Mouse (Mus musculus) forebrain, embryonic 16.5 days (tissue): ENCODE data around the gene Dhrs7c. TPM values are rescaled to one million over a fixed set of nuclear protein-coding genes. Genes with fewer than 3 reads are reported as not detected.

Experiments used
- ATAC-seq: fragments of 200-750 bp; cut with Nextera tagmentation; 2 replicates; pipeline ENCODE4 v1.8.0; 2017; ENCODE audit warnings: mild to moderate bottlenecking, moderate library complexity
- H3K27ac ChIP-seq: fragments of 300-500 bp; sonication (generic); 2 replicates; pipeline ENCODE4 v1.5.1; 2014; ENCODE audit warnings: low read length, control low read depth
- H3K27me3 ChIP-seq: fragments of 300-500 bp; sonication (generic); replicated peaks from 2 replicates; pipeline ENCODE4 v1.6.1; 2014; ENCODE audit warnings: low read length; ENCODE audit not compliant: control insufficient read depth, insufficient read depth
- H3K36me3 ChIP-seq: fragments of 300-500 bp; sonication (generic); 2 replicates; pipeline ENCODE4 v1.6.1; 2014; ENCODE audit not compliant: control insufficient read depth, insufficient read depth
- H3K4me1 ChIP-seq: fragments of 300-500 bp; sonication (generic); replicated peaks from 2 replicates; pipeline ENCODE4 v1.6.1; 2014; ENCODE audit warnings: low read length; ENCODE audit not compliant: control insufficient read depth, insufficient read depth
- H3K4me2 ChIP-seq: fragments of 300-500 bp; sonication (generic); 2 replicates; pipeline ENCODE4 v1.6.1; 2014; ENCODE audit warnings: mild to moderate bottlenecking, low read length, control low read depth
- H3K4me3 ChIP-seq: fragments of 300-500 bp; sonication (generic); replicated peaks from 2 replicates; pipeline ENCODE4 v1.5.1; 2014; ENCODE audit warnings: mild to moderate bottlenecking, low read length, control low read depth
- H3K9ac ChIP-seq: fragments of 300-500 bp; sonication (generic); replicated peaks from 2 replicates; pipeline ENCODE4 v1.6.1; 2014; ENCODE audit warnings: low read depth, low read length, control low read depth
- H3K9me3 ChIP-seq: fragments of 300-500 bp; sonication (generic); 2 replicates; pipeline ENCODE4 v1.6.1; 2016; ENCODE audit warnings: low read length; ENCODE audit not compliant: control insufficient read depth
- WGBS: fragments of 180-500 bp; shearing (Covaris S2); extraction: QIAGEN DNeasy Blood & Tissue Kit; methylation state at CpG from one replicate; pipeline ENCODE4 v1.1.7; 2014; 5-methylcytosine and 5-hydroxymethylcytosine counted together
- polyA plus RNA-seq: library from polyadenylated mRNA; unstranded; fragments of >200 nt; fragmentation: Nextera tagmentation; extraction: Ambion mirVana; gene quantifications from 2 replicates; pipeline ENCODE4 v1.2.1, GENCODE M21; 2015

Gene Dhrs7c
- polyA plus RNA-seq, 1 experiment from 2014 or later, result not detected

DNA sequence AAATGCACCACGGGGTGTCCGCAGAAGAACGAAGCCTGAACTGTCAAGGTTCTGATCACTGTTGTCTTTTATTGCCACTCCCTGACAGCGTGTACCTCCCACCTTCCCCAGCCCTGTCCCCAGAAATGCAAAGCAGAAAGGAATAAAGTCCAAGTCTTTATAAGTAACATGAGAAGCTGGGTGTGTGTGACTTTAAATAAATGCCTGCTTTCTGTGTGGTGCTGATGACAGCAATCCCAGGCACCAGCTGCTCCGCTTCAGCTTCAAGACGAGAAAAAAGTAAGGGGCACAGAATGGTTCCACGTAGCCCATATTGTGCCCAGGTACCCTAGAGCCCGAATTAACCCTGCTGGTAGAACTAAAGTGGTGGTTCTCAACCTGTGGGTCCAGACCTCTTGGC lies 3.2 kb downstream of the Dhrs7c start:
- H3K36me3 ChIP-seq, result no peaks in the 10 kb centered on the region
- H3K27ac ChIP-seq, result no peak overlapping the region
- H3K4me3 ChIP-seq, result no peak overlapping the region
- H3K9me3 ChIP-seq, result no peaks in the 10 kb centered on the region
- 78% methylated on average over 8 of the region's 8 CpGs for WGBS
- H3K27me3 ChIP-seq, result no peaks in the 10 kb centered on the region
- H3K4me2 ChIP-seq, result no peak overlapping the region
- no peaks in the 10 kb centered on the region for H3K4me1 ChIP-seq
- no peak overlapping the region for H3K9ac ChIP-seq
- ATAC-seq, result no peak

DNA sequence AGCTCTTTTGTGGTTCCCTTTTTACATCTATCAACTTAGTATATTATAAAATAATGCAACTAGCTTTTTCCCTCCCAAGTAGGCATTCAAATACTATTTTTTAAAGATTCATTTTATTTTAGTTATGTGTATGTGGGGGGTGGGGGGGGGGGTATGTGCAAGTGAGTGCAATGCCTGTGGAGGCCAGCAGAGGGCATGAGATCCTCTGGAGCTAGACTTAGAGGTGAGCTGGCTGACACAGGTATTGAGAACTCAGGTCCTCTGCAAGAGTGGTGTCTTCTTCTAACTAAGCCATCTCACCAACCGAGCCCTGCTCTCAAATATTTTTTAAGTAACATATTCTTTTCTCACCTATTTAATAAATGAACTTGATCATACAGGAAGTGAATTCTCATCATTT lies 7.6 kb downstream of the Dhrs7c start:
- Histone ChIP-seq H3K9ac (no peak overlapping the region), H3K36me3 (no peaks in the 10 kb centered on the region), H3K4me3 (no peak overlapping the region), H3K9me3 (no peaks in the 10 kb centered on the region), H3K4me1 (no peaks in the 10 kb centered on the region), H3K4me2 (no peak overlapping the region), H3K27ac (no peak overlapping the region), H3K27me3 (no peaks in the 10 kb centered on the region)
- ATAC-seq, result no peak
- WGBS, result 94% methylated on average over 1 of the region's 1 CpGs

- no peak for ATAC-seq
- H3K4me1 ChIP-seq, result no peaks in the 10 kb centered on the region
- H3K36me3 ChIP-seq, result no peaks in the 10 kb centered on the region
- no peaks in the 10 kb centered on the region for H3K9me3 ChIP-seq
- H3K4me2 ChIP-seq, result no peak overlapping the region
- WGBS, result 88% methylated on average over 11 of the region's 11 CpGs
- H3K27me3 ChIP-seq, result no peaks in the 10 kb centered on the region
- no peak overlapping the region for H3K9ac ChIP-seq
- no peak overlapping the region for H3K4me3 ChIP-seq
- no peak overlapping the region for H3K27ac ChIP-seq
These were observed 9.0 kb downstream of the Dhrs7c start for GRCm38 (mm10) chr11:67806832-67807597.

GRCm38 (mm10) chr11:67808051-67808450 lies 10.1 kb downstream of the Dhrs7c start:
- Histone ChIP-seq H3K36me3 (no peaks in the 10 kb centered on the region), H3K4me1 (no peaks in the 10 kb centered on the region), H3K9ac (no peak overlapping the region), H3K9me3 (no peaks in the 10 kb centered on the region), H3K4me2 (no peak overlapping the region), H3K27ac (no peak overlapping the region), H3K27me3 (no peaks in the 10 kb centered on the region), H3K4me3 (no peak overlapping the region)
- WGBS, result 69% methylated on average over 5 of the region's 5 CpGs
- ATAC-seq, result no peak

- Histone ChIP-seq H3K4me2 (no peak overlapping the region), H3K4me3 (no peak overlapping the region), H3K27me3 (no peaks in the 10 kb centered on the region), H3K27ac (no peak overlapping the region), H3K36me3 (no peaks in the 10 kb centered on the region), H3K9me3 (no peaks in the 10 kb centered on the region), H3K9ac (no peak overlapping the region), H3K4me1 (no peaks in the 10 kb centered on the region)
- WGBS, result 80% methylated on average over 6 of the region's 6 CpGs
- no peak for ATAC-seq
These were observed 13.5 kb downstream of the Dhrs7c start for GRCm38 (mm10) chr11:67811535-67811934.

GRCm38 (mm10) chr11:67819604-67820003 lies 21.6 kb downstream of the Dhrs7c start:
- peaks cover 8% of the 10 kb centered on the region; the same call in 1 of the 2 replicates for H3K4me1 ChIP-seq
- WGBS, result 12% methylated on average over 5 of the region's 5 CpGs
- H3K4me2 ChIP-seq, result peak overlapping the region; percentile 6; the same call in 1 of the 2 replicates
- no peak overlapping the region for H3K4me3 ChIP-seq
- no peak overlapping the region for H3K9ac ChIP-seq
- H3K36me3 ChIP-seq, result no peaks in the 10 kb centered on the region
- H3K27me3 ChIP-seq, result no peaks in the 10 kb centered on the region
- no peaks in the 10 kb centered on the region for H3K9me3 ChIP-seq
- no peak overlapping the region for H3K27ac ChIP-seq
- peak; percentile 22; the same call in 1 of the 2 replicates for ATAC-seq

DNA sequence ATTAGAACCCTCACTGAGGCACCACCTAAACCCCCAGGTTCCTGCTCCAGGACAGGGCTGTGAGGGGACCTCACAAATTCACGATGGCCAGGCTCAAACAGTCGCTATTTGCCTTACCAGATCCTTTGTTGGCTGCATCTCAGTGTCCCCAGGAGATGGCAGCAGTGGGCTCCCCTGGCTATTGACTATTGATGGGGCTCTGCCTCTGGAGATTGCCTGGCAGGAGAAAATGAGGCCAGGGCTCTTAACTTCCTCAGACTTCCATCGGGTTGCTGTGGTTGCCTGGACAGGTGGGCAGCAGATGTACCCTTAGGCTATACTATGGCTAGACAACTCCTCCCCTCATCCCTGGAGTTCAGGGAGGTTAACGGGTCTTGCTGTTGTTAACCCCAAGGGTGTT lies 22.2 kb downstream of the Dhrs7c start:
- Histone ChIP-seq H3K4me1 (peaks cover 8% of the 10 kb centered on the region; the same call in 1 of the 2 replicates), H3K9me3 (no peaks in the 10 kb centered on the region), H3K4me2 (no peak overlapping the region), H3K9ac (no peak overlapping the region), H3K27me3 (no peaks in the 10 kb centered on the region), H3K36me3 (no peaks in the 10 kb centered on the region), H3K27ac (no peak overlapping the region), H3K4me3 (no peak overlapping the region)
- no peak for ATAC-seq
- WGBS, result 21% methylated on average over 4 of the region's 4 CpGs

GRCm38 (mm10) chr11:67821560-67821959 lies 23.6 kb downstream of the Dhrs7c start:
- ATAC-seq, result peak; percentile 85
- Histone ChIP-seq H3K27me3 (no peaks in the 10 kb centered on the region), H3K9ac (no peak overlapping the region), H3K4me1 (peaks cover 8% of the 10 kb centered on the region; the same call in 1 of the 2 replicates), H3K4me3 (no peak overlapping the region), H3K4me2 (no peak overlapping the region), H3K9me3 (no peaks in the 10 kb centered on the region), H3K36me3 (no peaks in the 10 kb centered on the region), H3K27ac (peak overlapping the region; percentile 55)
- 73% methylated on average over 6 of the region's 6 CpGs for WGBS

DNA sequence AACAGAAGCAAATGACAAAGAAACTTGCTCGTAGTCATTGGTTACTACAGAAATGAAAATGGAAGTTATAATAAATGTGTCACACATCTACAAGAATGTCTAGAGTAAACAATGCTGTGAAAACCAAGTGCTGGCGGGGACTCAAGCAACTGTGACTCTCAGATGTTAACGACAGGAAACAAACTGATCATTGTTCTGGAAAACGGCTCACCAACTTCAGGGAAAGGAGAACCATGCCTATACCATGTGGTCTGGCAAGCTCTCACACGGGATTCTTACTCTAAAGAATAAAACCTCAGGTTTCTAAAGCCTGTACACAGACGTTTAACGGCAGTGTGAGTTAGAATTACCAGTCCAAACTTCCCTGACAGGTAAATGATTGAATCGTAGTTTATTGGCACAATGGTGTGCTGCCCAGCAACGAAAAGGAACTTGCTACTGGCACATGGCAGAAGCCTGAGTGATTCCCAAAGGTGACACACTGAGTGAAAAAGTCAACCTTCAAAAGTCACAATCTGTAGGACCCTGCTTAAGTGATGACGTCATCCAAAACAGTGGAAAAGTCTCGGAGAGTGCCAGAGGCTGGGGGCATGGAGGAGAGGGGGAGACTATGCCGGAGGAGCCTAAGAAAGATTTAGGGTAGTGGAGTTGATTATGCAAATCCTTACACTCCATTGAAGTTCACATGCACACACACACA lies 30.5 kb downstream of the Dhrs7c start:
- H3K36me3 ChIP-seq, result no peaks in the 10 kb centered on the region
- no peak overlapping the region for H3K27ac ChIP-seq
- no peaks in the 10 kb centered on the region for H3K27me3 ChIP-seq
- H3K9ac ChIP-seq, result no peak overlapping the region
- 39% methylated on average over 12 of the region's 12 CpGs for WGBS
- no peaks in the 10 kb centered on the region for H3K9me3 ChIP-seq
- no peaks in the 10 kb centered on the region for H3K4me1 ChIP-seq
- no peak for ATAC-seq
- no peak overlapping the region for H3K4me3 ChIP-seq
- H3K4me2 ChIP-seq, result no peak overlapping the region
